Mouse (Mus musculus): ENCODE data around the gene Ssbp2. TPM values are rescaled to one million over a fixed set of nuclear protein-coding genes. Genes with fewer than 3 reads are reported as not detected.
A peak's percentile ranks its signal among the peaks of the same experiment; 100 is the strongest.

Gene Ssbp2
- polyA plus RNA-seq, 1 experiment from 2014 or later = 44.2 TPM

GRCm38 (mm10) chr13:91461711-91462351, 1.7 kb downstream of the Ssbp2 start:
- H3K27ac ChIP-seq (replicated peaks) = peak overlapping the region; percentile 92
- no peaks in the 10 kb centered on the region for H3K27me3 ChIP-seq
- WGBS (ENCODE audit: insufficient replicate concordance) = under 1% methylated on average over 63 of the region's 77 CpGs
- H3K4me2 ChIP-seq = peak overlapping the region; percentile 84
- peak overlapping the region; percentile 88 for H3K9ac ChIP-seq
- H3K4me1 ChIP-seq (replicated peaks) = peaks cover 65% of the 10 kb centered on the region
- H3K36me3 ChIP-seq (replicated peaks) = no peaks in the 10 kb centered on the region
- H3K9me3 ChIP-seq (replicated peaks) = no peaks in the 10 kb centered on the region
- peak overlapping the region; percentile 100 for H3K4me3 ChIP-seq (replicated peaks)
- ATAC-seq (ENCODE audit: insufficient read depth) = 0 out of 2 replicates have a peak, but pooled peaks have one; percentile 2

- H3K9ac ChIP-seq = peak overlapping the region; percentile 88
- no peaks in the 10 kb centered on the region for H3K36me3 ChIP-seq (replicated peaks)
- peak overlapping the region; percentile 84 for H3K4me2 ChIP-seq
- peak overlapping the region; percentile 92 for H3K27ac ChIP-seq (replicated peaks)
- WGBS (ENCODE audit: insufficient replicate concordance) = 0% methylated on average over 2 of the region's 2 CpGs
- no peaks in the 10 kb centered on the region for H3K9me3 ChIP-seq (replicated peaks)
- no peak for ATAC-seq (ENCODE audit: insufficient read depth)
- H3K4me1 ChIP-seq (replicated peaks) = peaks cover 63% of the 10 kb centered on the region
- peak overlapping the region; percentile 100 for H3K4me3 ChIP-seq (replicated peaks)
- H3K27me3 ChIP-seq = no peaks in the 10 kb centered on the region
These were observed 2.3 kb downstream of the Ssbp2 start for GRCm38 (mm10) chr13:91462395-91462794.

- H3K4me3 ChIP-seq (replicated peaks) = no peak overlapping the region; the same call in none of the 2 replicates
- H3K36me3 ChIP-seq (replicated peaks) = no peaks in the 10 kb centered on the region
- H3K27ac ChIP-seq (replicated peaks) = peak overlapping the region; percentile 92
- no peak overlapping the region for H3K9ac ChIP-seq
- 17% methylated on average over 9 of the region's 9 CpGs for WGBS (ENCODE audit: insufficient replicate concordance)
- peaks cover 58% of the 10 kb centered on the region for H3K4me1 ChIP-seq (replicated peaks)
- no peaks in the 10 kb centered on the region for H3K27me3 ChIP-seq
- H3K9me3 ChIP-seq (replicated peaks) = no peaks in the 10 kb centered on the region
- H3K4me2 ChIP-seq = peak overlapping the region; percentile 84
- no peak for ATAC-seq (ENCODE audit: insufficient read depth)
These were observed 2.9 kb downstream of the Ssbp2 start for GRCm38 (mm10) chr13:91462893-91463481.

GRCm38 (mm10) chr13:91465002-91465715, 5.1 kb downstream of the Ssbp2 start:
- ATAC-seq (ENCODE audit: insufficient read depth) = no peak
- no peak overlapping the region for H3K27ac ChIP-seq (replicated peaks)
- peak overlapping the region; percentile 11; the same call in 1 of the 2 replicates for H3K4me2 ChIP-seq
- no peaks in the 10 kb centered on the region for H3K36me3 ChIP-seq (replicated peaks)
- no peaks in the 10 kb centered on the region for H3K9me3 ChIP-seq (replicated peaks)
- no peak overlapping the region for H3K4me3 ChIP-seq (replicated peaks)
- WGBS (ENCODE audit: insufficient replicate concordance) = 55% methylated on average over 8 of the region's 8 CpGs
- H3K9ac ChIP-seq = no peak overlapping the region
- no peaks in the 10 kb centered on the region for H3K27me3 ChIP-seq
- peaks cover 36% of the 10 kb centered on the region for H3K4me1 ChIP-seq (replicated peaks)

GRCm38 (mm10) chr13:91471566-91471965, 11.5 kb downstream of the Ssbp2 start:
- Histone ChIP-seq H3K4me1 (replicated peaks) (peaks cover 39% of the 10 kb centered on the region), H3K36me3 (replicated peaks) (no peaks in the 10 kb centered on the region), H3K4me2 (no peak overlapping the region), H3K9me3 (replicated peaks) (no peaks in the 10 kb centered on the region), H3K9ac (no peak overlapping the region), H3K27me3 (no peaks in the 10 kb centered on the region), H3K4me3 (replicated peaks) (no peak overlapping the region), H3K27ac (replicated peaks) (no peak overlapping the region)
- ATAC-seq (ENCODE audit: insufficient read depth) = no peak
- WGBS (ENCODE audit: insufficient replicate concordance) = 59% methylated on average over 2 of the region's 2 CpGs

- WGBS (ENCODE audit: insufficient replicate concordance) = 89% methylated on average over 2 of the region's 2 CpGs
These were observed 11.9 kb downstream of the Ssbp2 start for GRCm38 (mm10) chr13:91471980-91472379.

GRCm38 (mm10) chr13:91473527-91473926, 13.4 kb downstream of the Ssbp2 start:
- Histone ChIP-seq H3K9me3 (replicated peaks) (no peaks in the 10 kb centered on the region), H3K27ac (replicated peaks) (peak overlapping the region; percentile 64), H3K36me3 (replicated peaks) (no peaks in the 10 kb centered on the region), H3K27me3 (no peaks in the 10 kb centered on the region), H3K4me2 (peak overlapping the region; percentile 38), H3K4me3 (replicated peaks) (no peak overlapping the region; the same call in 1 of the 2 replicates), H3K4me1 (replicated peaks) (peaks cover 45% of the 10 kb centered on the region), H3K9ac (no peak overlapping the region)
- WGBS (ENCODE audit: insufficient replicate concordance) = 53% methylated on average over 6 of the region's 6 CpGs
- peak; percentile 84 for ATAC-seq (ENCODE audit: insufficient read depth)

More at GRCm38 (mm10) chr13:91471980-91472379, 11.9 kb downstream of the Ssbp2 start:
- Histone ChIP-seq H3K9ac (no peak overlapping the region), H3K27me3 (no peaks in the 10 kb centered on the region), H3K4me1 (replicated peaks) (peaks cover 42% of the 10 kb centered on the region), H3K9me3 (replicated peaks) (no peaks in the 10 kb centered on the region), H3K36me3 (replicated peaks) (no peaks in the 10 kb centered on the region), H3K4me2 (no peak overlapping the region), H3K4me3 (replicated peaks) (no peak overlapping the region), H3K27ac (replicated peaks) (no peak overlapping the region)
- ATAC-seq (ENCODE audit: insufficient read depth) = no peak

GRCm38 (mm10) chr13:91474027-91474426, 13.9 kb downstream of the Ssbp2 start:
- WGBS (ENCODE audit: insufficient replicate concordance) = 19% methylated on average over 1 of the region's 1 CpGs
- Histone ChIP-seq H3K4me3 (replicated peaks) (no peak overlapping the region), H3K4me1 (replicated peaks) (peaks cover 45% of the 10 kb centered on the region), H3K27ac (replicated peaks) (peak overlapping the region; percentile 48; the same call in 1 of the 2 replicates), H3K9ac (no peak overlapping the region), H3K36me3 (replicated peaks) (no peaks in the 10 kb centered on the region), H3K9me3 (replicated peaks) (no peaks in the 10 kb centered on the region), H3K4me2 (peak overlapping the region; percentile 41), H3K27me3 (no peaks in the 10 kb centered on the region)
- ATAC-seq (ENCODE audit: insufficient read depth) = peak; percentile 95

- no peak overlapping the region for H3K4me3 ChIP-seq (replicated peaks)
- no peak overlapping the region for H3K9ac ChIP-seq
- H3K36me3 ChIP-seq (replicated peaks) = no peaks in the 10 kb centered on the region
- no peak overlapping the region for H3K27ac ChIP-seq (replicated peaks)
- no peak for ATAC-seq (ENCODE audit: insufficient read depth)
- H3K9me3 ChIP-seq (replicated peaks) = no peaks in the 10 kb centered on the region
- H3K27me3 ChIP-seq = no peaks in the 10 kb centered on the region
- peaks cover 43% of the 10 kb centered on the region for H3K4me1 ChIP-seq (replicated peaks)
- H3K4me2 ChIP-seq = no peak overlapping the region
These were observed 15.8 kb downstream of the Ssbp2 start for GRCm38 (mm10) chr13:91475888-91476287.

- ATAC-seq (ENCODE audit: insufficient read depth) = no peak
- no peak overlapping the region for H3K4me3 ChIP-seq (replicated peaks)
These were observed 16.6 kb downstream of the Ssbp2 start for GRCm38 (mm10) chr13:91476596-91477100.

GRCm38 (mm10) chr13:91478011-91478410, 17.9 kb downstream of the Ssbp2 start:
- Histone ChIP-seq H3K4me2 (no peak overlapping the region), H3K27me3 (no peaks in the 10 kb centered on the region), H3K9ac (no peak overlapping the region), H3K4me1 (replicated peaks) (peaks cover 26% of the 10 kb centered on the region), H3K9me3 (replicated peaks) (no peaks in the 10 kb centered on the region), H3K36me3 (replicated peaks) (no peaks in the 10 kb centered on the region), H3K27ac (replicated peaks) (no peak overlapping the region), H3K4me3 (replicated peaks) (no peak overlapping the region)
- no peak for ATAC-seq (ENCODE audit: insufficient read depth)
- WGBS (ENCODE audit: insufficient replicate concordance) = 61% methylated on average over 4 of the region's 4 CpGs

More at GRCm38 (mm10) chr13:91476596-91477100, 16.6 kb downstream of the Ssbp2 start:
- H3K4me1 ChIP-seq (replicated peaks) = peaks cover 37% of the 10 kb centered on the region
- no peak overlapping the region for H3K4me2 ChIP-seq
- WGBS (ENCODE audit: insufficient replicate concordance) = 80% methylated on average over 1 of the region's 1 CpGs
- no peak overlapping the region for H3K27ac ChIP-seq (replicated peaks)
- H3K27me3 ChIP-seq = no peaks in the 10 kb centered on the region
- no peaks in the 10 kb centered on the region for H3K36me3 ChIP-seq (replicated peaks)
- H3K9me3 ChIP-seq (replicated peaks) = no peaks in the 10 kb centered on the region
- H3K9ac ChIP-seq = no peak overlapping the region

All from liver, embryonic 15.5 days (tissue).